ENCODE assay signal across 15 mouse cellular contexts in genomic region chr13:16022536-16022935, GRCm38 (mm10). TPM values are rescaled to one million over a fixed set of nuclear protein-coding genes. Genes with fewer than 3 reads are reported as not detected.
DNase-seq lines count a peak whose midpoint lies in the region; ATAC-seq and TF ChIP-seq lines count a peak whose summit lies in the region.
"Had no signal": no experiment of that assay in that cellular context is flagged by ENCODE, and none has a peak within 500 bp of the region (broad histone marks: within the 10 kb centered on the region; RNA-seq: fewer than 3 reads in every experiment).

No protein-coding gene starts in this region.

- intact Hi-C loops in gastrocnemius, postnatal 36 days (cut with DNase I) = no loop called here

- peak overlapping the region; percentile 21; the same call in 1 of the 2 replicates for H3K27ac ChIP-seq in forebrain, postnatal 0 days (ENCODE audit: low read depth, low read length)
- no peak overlapping the region for H3K27ac ChIP-seq in forebrain, embryonic 10.5 days
- H3K27ac ChIP-seq in layer of hippocampus, adult 2 months = peak overlapping the region; percentile 94

- no peak for DNase-seq in forebrain, postnatal 0 days
- no peak for DNase-seq in forebrain, embryonic 10.5 days (ENCODE audit: extremely low spot score, low spot score)
- DNase-seq in layer of hippocampus, adult 2 months (ENCODE audit: low spot score in 2 of 2) = no peak
- DNase-seq in layer of hippocampus, adult 11-12 months (ENCODE audit: low spot score) = no peak
- peak; percentile 58 for DNase-seq in right cerebral cortex, adult 18-20 months
- DNase-seq in right cerebral cortex, postnatal 4 days = no peak
- DNase-seq in gastrocnemius, postnatal 36 days = no peak
- DNase-seq: adrenal gland, postnatal 36 days; B cell, adult 2 months; gastrocnemius, postnatal 10 days; kidney, adult 11 months; kidney, postnatal 25 days; lung, adult 2 months had no signal

- H3K4me1 ChIP-seq in forebrain, postnatal 0 days (ENCODE audit: insufficient read depth) = no peaks in the 10 kb centered on the region
- peaks cover 12% of the 10 kb centered on the region for H3K4me1 ChIP-seq in forebrain, embryonic 10.5 days

- no peaks in the 10 kb centered on the region for H3K9me3 ChIP-seq in forebrain, postnatal 0 days (ENCODE audit: low read length)
- H3K9me3 ChIP-seq in forebrain, embryonic 10.5 days = no peaks in the 10 kb centered on the region
- H3K9me3 ChIP-seq: G1E had no signal

- H3K27me3 ChIP-seq in forebrain, postnatal 0 days (ENCODE audit: insufficient read depth, low read length) = peaks cover 3% of the 10 kb centered on the region; the same call in 1 of the 2 replicates
- peaks cover 24% of the 10 kb centered on the region for H3K27me3 ChIP-seq in forebrain, embryonic 10.5 days (ENCODE audit: poor library complexity, severe bottlenecking)

- TF ChIP-seq CTCF in forebrain, postnatal 0 days (IDR thresholded peaks at IDR 0.05; ENCODE audit: low read depth) = no peak
- TF ChIP-seq CTCF in layer of hippocampus, adult 2 months (conservative IDR thresholded peaks at IDR 0.05) = no peak

- H3K9ac ChIP-seq in forebrain, postnatal 0 days = peak overlapping the region; percentile 42

- peak overlapping the region; percentile 27 for H3K4me3 ChIP-seq in forebrain, postnatal 0 days (ENCODE audit: low read depth, low read length)
- H3K4me3 ChIP-seq in forebrain, embryonic 10.5 days = no peak overlapping the region
- H3K4me3 ChIP-seq in layer of hippocampus, adult 2 months = peak overlapping the region; percentile 63

- H3K36me3 ChIP-seq in forebrain, postnatal 0 days (ENCODE audit: insufficient read depth) = no peaks in the 10 kb centered on the region
- no peaks in the 10 kb centered on the region for H3K36me3 ChIP-seq in forebrain, embryonic 10.5 days (replicated peaks)
- H3K36me3 ChIP-seq: G1E had no signal

- 82% methylated on average over 8 of the region's 8 CpGs for WGBS in forebrain, postnatal 0 days
- 94% methylated on average over 8 of the region's 8 CpGs for WGBS in forebrain, embryonic 10.5 days

- ATAC-seq in forebrain, postnatal 0 days = no peak
- ATAC-seq in activated CD4-positive, CD25-positive, alpha-beta regulatory T cell, adult 4 months = no peak

- peak overlapping the region; percentile 44 for H3K4me2 ChIP-seq in forebrain, postnatal 0 days (ENCODE audit: low read depth)

RNA-seq across cellular contexts. Expression of gene Inhba, which starts 10.9 kb away (rescaled TPM):
- total RNA-seq in forebrain, postnatal 0 days (2014; rRNA removed) = 2.0 and 4.5 TPM in 2 replicates
- polyA plus RNA-seq in forebrain, postnatal 0 days (2015; fragmentation: Nextera tagmentation; extraction: Ambion mirVana) = 4.3 and 5.6 TPM in 2 replicates
- 0.26 and 0.27 TPM in 2 replicates for polyA plus RNA-seq in forebrain, embryonic 10.5 days (2016; fragmentation: Nextera tagmentation; extraction: Ambion mirVana)
- 10 to 100 TPM; 11.7 to 11.8 TPM for total RNA-seq in layer of hippocampus, adult 2 months (2021)
- polyA plus RNA-seq in activated CD4-positive, CD25-positive, alpha-beta regulatory T cell, adult 4 months (2017; shearing (Covaris generic)) = not detected
- total RNA-seq in gastrocnemius, postnatal 36 days (2021) = under 1 TPM; 0.61 to 0.99 TPM
- polyA plus RNA-seq: G1E had no signal
